Mouse (Mus musculus): ENCODE results near the gene Glrx2.
A peak's percentile ranks its signal among the peaks of the same experiment; 100 is the strongest.

The Glrx2 gene

GRCm38 (mm10) chr1:143745871-143746270 lies 29.7 kb downstream of the Glrx2 start:
- no peak for DNase-seq (ENCODE audit: low spot score in 2 of 2)

GRCm38 (mm10) chr1:143762159-143762558 lies 46.0 kb downstream of the Glrx2 start:
- no peak for DNase-seq (ENCODE audit: low spot score in 2 of 2)

- DNase-seq (ENCODE audit: low spot score in 2 of 2) = no peak
These were observed 48.3 kb downstream of the Glrx2 start for GRCm38 (mm10) chr1:143764443-143764842.

GRCm38 (mm10) chr1:143765801-143766200 lies 49.7 kb downstream of the Glrx2 start:
- no peak for DNase-seq (ENCODE audit: low spot score in 2 of 2)

- no peak for DNase-seq (ENCODE audit: low spot score in 2 of 2)
These were observed 50.1 kb downstream of the Glrx2 start for GRCm38 (mm10) chr1:143766238-143766637.

- no peak for DNase-seq (ENCODE audit: low spot score in 2 of 2)
These were observed 54.4 kb downstream of the Glrx2 start for GRCm38 (mm10) chr1:143770444-143771109.

GRCm38 (mm10) chr1:143773082-143773481 lies 56.9 kb downstream of the Glrx2 start:
- DNase-seq (ENCODE audit: low spot score in 2 of 2) = no peak

- DNase-seq (ENCODE audit: low spot score in 2 of 2) = no peak
These were observed 57.8 kb downstream of the Glrx2 start for GRCm38 (mm10) chr1:143773909-143774308.

- peak; percentile 96 to 99 for DNase-seq (ENCODE audit: low spot score in 2 of 2)
These were observed 60.6 kb downstream of the Glrx2 start, which contains the start of the genes Trove2 and Uchl5 for GRCm38 (mm10) chr1:143776446-143777411. Trove2 (minus strand) TSS chr1:143777068. Uchl5 (plus strand) TSS chr1:143777272.

GRCm38 (mm10) chr1:143777558-143778218 lies 61.5 kb downstream of the Glrx2 start:
- DNase-seq (ENCODE audit: low spot score in 2 of 2) = peak in 1 of 2 experiments; percentile 61

GRCm38 (mm10) chr1:143788584-143789227 lies 72.6 kb downstream of the Glrx2 start:
- peak; percentile 54 to 80 for DNase-seq (ENCODE audit: low spot score in 2 of 2)

All from spleen, postnatal 10 days (tissue).